Mouse (Mus musculus): ENCODE measurements at regions not wholly inside any gene's neighbourhood (a gene's known extent, or its start where the extent isn't known, plus 50 kb on each side); places are given as distances from the start of the nearest gene placed in this dataset.

DNA sequence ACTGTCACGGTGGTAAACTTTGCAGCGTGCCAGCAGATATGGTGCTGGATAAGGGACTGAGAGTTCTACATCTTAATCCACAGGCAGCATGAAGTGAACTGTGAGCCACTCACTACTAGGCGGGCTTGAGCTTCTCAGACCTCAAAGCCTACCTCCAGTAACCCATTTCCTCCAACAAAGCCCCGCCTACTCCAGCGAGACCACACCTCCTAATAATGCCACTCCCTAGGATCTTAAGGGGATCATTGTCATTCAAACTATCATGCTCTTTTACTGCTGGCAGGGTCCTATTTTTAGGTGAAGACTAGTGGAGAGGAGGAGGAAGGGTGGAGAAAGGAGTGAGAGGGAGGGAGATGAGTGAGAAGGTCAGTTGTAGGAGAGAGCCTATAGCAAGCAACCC, 122.0 kb downstream of the Mycn start:
- in situ Hi-C loops (cut with MboI, MseI) = no loop called here

DNA sequence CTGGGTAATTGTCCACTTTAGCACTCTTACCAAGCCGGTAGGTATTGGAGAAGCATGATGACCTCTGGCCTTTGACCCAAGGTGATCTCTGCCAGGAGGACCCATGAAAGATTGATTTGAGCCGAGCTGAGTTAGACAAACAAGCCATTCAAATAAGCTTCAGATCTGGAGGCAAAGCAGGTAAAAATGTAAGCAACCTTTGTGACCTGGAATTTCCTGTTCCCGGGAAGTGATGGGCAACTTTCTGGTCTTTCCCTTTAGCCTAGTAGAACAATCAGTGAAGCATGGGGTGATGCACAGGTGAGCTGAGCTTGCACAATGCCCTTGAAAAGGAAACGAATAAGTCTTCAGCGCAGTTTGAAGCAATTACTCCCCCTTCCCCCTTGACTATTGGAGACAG, 127.0 kb downstream of the Mycn start:
- in situ Hi-C loops (cut with MboI, MseI) = no loop called here

DNA sequence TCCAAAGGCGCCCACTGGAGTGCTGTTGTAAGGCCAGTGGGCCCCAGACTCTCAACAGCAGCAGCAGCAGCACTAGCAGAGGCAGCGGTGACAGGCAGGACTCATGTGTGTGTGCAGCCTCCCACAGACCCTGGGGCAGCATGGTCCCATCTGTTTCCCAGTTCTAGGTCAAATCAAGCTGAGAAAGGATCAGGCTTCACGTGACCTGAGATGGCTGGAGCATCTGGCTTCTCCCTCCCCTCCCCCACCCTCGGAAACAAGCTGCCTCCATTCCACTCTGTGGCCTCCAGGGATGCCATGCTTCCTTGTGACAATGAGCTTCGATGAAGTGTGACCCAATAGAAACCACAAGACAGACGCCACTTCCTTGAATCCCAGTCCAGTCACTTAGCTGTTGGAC, 128.8 kb downstream of the Mycn start:
- in situ Hi-C loops (cut with MboI, MseI) = no loop called here

DNA sequence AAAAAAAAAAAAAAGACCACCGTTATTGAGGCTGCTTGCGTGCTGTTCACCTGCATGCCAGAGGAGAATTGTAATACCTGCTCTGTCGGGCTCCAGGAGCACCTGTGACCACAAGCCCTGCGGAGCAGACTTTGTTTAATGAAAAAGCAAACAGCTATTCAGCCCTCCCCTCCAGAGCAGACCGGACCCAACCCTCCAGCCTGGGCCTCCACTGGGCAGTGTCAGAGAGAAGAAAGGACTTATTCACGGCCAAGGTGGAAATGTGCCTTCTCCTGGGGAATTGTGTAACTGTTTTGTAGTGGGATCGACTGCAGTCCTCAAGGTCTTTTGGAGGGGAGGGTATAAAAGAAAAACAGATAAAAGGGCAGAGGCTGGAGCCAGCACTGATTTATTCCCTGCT, 130.8 kb downstream of the Mycn start:
- in situ Hi-C loops (cut with MboI, MseI) = no loop called here

DNA sequence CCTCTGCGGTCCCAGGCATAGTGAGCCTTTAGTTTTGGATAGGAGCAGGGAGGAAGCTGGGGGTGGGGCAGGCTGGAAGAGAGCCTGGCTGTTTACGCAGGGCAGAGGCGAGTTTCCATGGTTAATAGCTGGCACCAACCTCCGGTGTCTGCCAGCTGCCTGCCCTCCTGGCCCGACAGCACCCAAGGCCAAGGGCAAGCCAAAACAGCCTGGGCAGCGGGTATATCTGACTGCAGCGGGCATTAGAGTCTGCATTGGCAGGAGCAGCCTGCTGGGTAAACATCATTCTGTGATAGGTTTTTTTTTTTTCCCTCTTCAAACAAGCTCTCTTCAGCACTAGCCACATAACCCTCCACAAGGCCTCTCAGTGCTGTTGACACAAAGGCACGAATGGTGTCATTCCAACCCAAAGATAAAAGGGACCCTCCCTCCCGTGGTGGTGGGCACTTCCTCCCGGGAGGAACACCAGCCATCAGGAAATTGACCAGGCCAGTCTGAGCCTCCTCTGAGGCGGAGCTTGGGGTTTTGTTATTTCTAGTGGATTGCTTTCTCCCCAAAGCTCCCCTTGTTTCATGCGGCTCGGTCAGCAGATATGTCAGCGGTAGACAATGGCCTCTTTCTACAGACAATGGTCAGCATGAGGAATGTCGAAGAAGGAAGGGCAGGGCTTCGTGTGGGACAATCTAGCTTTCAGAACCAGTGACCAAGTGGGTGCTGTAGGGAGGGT, 131.4 kb downstream of the Mycn start:
- in situ Hi-C loops (cut with MboI, MseI) = no loop called here

DNA sequence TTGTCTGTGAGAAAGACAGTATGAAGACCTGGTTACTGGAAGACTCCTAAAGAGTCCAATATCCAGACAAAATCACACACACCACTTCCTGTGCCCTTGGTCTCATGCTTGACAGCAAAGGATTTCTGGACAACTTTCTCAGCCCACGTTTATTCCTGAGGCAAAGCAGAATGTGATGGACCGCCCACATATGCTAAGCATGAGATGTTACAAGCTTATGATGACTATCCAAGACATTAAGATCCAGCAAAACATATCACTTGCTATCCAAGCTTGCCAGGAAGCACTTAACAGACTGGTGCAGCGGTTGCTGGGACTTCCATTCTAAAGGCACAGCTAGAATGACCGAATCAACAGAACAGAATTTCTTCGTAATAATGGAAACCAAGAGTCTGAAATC, 133.6 kb downstream of the Mycn start:
- in situ Hi-C loops (cut with MboI, MseI) = no loop called here

DNA sequence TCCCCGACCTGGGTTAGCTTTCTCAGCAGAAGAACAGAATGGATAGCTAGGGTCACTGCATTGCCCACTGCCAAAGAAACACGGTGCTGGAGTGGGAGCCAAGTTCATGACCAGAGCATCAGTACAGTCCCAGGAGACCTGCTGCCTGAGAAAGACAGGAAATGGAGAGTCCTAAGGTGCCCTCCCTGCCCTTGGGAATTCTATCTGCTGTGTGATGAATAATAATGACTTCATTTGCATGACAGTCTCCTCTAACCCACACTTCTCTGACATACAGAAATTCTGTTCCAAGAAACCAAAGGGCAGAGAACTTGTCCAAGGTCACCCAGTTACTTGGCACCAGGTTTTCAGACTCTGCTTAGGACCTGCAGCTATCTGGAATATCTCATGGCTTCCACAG, 138.1 kb downstream of the Mycn start:
- in situ Hi-C loops (cut with MboI, MseI) = no loop called here

DNA sequence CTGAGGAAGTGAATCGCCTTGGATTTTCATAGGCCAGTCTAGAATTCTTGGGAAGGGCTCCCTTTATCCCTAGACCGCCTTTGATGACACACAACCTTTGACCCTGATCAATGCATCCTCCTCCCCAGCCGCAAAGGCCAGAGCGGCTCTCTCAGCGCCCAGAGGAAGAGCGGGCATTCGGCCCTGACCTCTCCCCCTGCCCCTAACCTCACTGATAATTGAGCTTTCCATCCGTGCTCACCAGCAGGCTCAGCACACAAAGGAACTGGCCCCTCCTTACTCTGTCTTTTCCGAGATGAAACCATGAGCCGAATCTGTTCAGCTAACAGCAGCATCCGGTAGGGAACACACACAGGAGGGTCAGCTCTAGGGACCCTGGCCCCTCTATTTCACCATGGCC, 139.3 kb downstream of the Mycn start:
- in situ Hi-C loops (cut with MboI, MseI) = no loop called here

DNA sequence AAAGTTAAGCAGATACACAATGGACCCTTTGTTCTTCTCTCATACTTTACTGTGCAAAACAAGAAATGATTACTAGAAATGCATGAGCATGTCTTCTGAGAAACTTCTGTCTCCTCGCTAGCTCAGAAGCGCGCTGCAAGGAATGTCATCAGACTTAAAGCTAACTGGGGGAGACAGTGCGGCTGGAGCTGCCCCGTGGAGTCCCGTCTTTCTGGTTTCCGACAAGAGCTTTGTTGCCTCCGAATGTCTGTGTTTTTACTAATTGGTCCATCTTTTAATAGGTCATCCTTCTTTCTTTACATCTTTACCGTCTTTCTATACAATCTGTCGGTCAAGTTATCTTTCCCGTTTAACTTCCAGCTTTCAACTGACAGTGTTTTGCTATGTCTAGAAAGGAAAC, 140.0 kb downstream of the Mycn start:
- in situ Hi-C loops (cut with MboI, MseI) = no loop called here

DNA sequence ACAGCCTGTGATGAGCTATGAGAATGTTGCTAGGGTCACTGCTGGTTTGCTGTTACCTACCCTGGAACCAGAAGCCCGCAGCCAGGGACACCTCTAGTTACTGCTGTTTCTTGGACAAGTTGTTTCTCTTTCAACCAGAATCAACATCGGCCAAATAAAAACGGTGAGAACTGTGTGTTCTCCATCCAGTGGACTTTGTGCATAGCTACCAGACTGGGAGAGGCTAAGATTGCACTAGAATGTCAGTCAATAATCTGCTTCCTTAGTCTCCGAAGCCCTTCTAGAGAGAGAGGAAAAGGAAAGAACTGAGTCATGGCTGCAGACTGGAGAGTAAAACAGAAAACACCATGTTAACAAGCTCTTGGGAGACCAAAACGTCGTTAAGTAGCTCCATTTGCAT, 141.6 kb downstream of the Mycn start:
- in situ Hi-C loops (cut with MboI, MseI) = no loop called here

DNA sequence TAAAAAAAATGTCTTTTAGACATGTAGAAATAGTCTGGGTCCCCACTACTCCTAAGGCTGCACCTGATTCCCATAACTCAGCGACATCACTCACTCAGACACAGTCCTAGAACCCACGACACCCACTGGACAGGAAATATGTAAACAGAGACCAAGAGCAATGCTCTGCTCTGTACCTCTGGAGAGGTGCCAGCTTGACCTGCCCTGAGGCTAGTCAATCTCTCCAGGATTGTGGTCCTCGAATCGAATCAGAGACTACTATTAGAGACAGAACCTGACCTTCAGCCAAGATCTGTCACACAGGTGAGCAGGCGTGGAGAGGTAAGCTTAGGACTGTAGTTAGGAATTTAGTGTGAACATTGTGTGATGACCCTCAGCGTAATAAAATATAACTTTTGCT, 152.7 kb downstream of the Mycn start:
- in situ Hi-C loops (cut with MboI, MseI) = no loop called here

DNA sequence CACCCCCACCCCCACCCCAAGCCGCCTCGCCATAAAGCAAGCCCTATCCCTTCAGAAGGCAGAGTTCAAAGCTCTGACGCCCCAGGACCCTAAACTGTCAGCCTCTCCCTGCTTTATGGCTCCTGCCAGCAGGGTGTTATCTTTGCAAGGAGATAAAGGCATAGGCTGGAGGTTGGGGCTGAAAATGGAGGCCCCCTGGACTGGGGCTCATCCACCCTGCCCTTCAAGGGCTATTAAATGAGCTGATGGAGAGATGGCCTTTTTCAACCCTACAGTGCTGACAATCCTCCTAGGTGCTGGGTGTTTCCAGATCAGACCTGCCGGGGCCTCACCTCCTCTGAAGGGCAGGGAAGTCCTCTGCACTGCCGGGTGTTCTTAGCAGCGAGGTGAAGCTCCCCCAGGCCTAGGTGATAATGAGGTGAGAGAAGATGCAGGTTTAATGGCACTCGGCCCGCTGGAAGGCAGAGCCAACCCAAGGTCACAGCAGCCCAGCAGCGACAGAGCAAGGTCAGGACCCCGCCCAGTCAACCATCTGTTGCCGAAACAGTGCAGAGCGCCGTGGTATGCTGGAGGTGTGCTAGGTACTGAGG, 153.4 kb downstream of the Mycn start:
- in situ Hi-C loops (cut with MboI, MseI) = no loop called here

DNA sequence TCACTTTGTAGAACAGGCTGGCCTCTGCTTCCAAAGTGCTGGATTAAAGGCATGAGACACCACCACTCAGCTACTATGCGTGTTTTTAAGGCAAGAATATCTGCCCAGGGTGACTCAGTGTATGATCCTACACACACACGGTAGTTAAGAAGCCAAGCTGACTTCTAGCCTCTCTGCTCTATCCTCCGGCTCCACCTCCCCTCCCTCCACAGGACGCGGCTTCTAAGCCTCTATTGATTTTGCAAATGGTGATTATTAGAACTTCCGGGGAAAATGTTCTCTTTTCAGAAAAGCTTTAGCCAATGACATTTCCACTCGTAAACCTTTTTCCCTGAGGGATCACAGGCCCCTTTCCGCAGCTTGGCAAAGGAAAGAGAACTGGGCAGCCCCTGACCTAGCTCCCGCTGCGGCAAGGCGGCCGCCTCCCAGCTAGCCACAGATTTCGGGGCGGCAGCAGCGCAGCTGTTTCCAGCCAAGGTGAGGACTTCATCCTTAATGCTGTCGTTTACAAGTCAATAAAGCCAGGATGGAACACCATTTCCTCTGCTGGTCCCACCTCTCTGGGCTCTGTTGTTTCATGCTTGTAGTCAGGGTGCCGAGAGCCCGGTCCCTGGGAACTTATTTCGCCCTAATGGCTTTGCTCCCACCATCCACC, 154.0 kb downstream of the Mycn start:
- in situ Hi-C loops (cut with MboI, MseI) = no loop called here

DNA sequence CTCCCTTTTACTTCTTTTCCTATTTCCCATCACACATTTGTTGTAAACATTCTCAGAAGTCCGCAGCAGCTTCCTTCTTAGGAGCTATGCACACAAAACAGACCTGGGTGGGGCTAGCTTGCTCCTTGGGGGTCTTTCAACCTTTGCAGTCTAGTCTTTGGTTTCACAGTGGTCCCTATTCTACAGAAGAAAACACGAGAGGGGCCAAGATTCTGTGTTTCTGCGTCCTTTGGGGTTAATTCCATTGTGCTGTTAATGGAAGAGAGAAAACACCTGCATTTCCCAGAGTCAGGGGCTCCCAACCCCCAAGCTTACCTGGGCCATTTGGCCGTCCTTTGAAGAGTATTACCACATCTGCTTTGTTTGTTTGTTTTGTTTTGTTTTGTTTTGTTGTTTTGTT, 154.6 kb downstream of the Mycn start:
- in situ Hi-C loops (cut with MboI, MseI) = no loop called here

DNA sequence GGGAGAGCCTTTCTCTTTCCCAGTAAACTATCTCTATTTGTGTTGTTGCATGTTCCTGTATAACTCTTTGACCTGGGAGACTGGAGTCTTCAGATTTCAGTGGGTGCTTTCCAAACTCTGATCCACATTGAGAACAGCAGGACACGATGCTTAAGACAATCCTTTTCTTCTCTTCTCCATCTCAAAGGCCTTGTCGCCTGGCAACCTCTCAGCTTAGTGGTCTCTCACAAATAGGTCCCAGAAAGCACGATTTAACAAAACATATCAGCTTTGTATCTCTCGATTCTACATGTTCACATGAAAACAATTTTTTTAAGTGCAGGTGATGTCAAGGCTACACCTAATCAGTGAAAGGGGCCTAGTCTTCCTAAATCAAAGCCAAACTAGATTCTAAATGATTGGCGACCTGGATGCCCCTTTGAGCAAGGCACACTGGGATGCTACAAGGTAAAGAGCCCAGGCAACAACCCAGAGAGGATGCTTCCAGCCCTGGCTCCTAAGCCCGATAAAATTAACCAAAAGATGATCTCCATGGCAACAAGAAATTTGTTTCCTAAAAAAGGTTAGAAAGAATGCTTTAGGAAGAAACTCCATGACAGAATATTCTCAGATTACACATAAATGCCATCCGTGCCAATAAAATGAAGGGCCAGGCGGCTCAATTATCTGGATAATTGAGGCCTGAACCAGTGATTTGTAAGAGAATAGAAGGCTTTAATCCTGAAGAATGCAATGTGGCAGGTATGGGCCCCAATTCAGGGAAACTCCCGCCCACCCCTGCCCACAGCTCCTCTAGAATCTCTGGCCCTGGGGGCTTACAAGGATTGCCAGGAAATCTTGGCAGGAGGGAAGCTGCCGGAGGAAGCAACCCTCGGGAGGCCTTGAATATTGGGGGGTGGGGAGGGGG, 157.8 kb downstream of the Mycn start:
- in situ Hi-C loops (cut with MboI, MseI) = no loop called here

DNA sequence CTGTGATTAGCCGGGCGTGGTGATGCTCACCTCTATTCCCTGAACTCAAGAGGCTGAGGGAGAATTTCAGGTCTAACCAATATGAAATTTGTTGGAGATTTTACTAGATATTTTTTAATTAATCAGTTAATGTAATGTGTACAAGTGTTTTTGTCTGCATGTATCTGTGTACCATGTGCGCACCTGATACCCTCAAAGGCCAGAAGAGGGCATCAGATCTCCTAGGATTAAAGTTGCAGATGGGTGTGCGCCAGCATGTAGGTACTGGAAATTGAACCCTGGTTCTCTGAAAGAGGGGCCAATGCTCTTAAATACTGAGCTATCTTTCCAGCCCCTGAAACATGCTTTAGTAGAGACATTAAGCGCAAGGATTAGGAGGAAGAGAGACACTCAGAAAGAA, 160.2 kb downstream of the Mycn start:
- in situ Hi-C loops (cut with MboI, MseI) = no loop called here

DNA sequence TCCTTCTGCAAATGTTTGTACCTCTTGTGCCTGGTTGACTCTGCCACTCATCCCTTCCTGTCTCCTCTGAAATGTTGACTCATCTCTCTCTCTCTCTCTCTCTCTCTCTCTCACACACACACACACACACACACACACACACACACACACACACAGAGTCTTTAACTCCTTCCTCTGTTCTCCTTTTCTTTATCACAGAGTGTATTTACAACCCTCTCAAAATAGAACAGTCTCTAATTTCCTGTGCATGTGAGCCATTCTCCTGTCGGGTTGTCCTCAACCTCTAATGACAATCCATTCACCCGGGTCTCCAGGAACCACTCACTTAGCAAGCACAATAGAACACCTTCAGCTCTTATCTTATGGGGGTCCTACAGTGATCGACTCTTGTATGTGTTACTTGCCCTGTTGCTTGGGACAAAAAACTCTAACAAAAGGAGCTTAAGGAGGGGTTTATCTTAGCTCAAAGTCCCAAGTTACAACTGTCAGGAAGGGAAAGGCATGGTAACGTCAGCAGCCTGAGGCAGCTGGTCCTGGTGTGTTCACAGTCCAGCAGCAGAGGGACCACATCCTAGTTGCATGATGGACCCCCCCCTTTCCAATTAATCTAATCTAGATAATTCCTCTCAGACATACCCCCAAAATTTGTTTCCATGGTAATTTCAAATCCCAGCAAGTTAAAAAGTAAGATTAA, 163.0 kb downstream of the Mycn start:
- in situ Hi-C loops (cut with MboI, MseI) = no loop called here

DNA sequence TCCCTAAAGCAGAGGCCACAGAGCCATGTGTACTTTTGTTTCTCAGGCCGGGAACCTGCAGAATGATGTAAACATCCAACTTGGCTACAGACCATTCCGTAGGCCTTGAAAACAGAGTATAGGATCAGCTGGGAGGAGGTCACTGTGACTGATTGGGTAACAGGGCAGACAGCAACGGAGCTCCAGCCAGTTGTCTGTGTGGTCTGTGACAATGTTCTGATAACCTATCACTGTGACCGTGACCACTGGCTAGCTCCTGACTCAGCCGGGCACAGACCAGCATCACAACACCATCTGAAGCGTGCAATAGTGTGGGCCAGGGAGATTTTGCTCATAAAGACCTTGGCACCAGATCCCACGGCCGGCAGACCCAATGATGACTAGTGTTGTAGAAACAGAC, 164.3 kb downstream of the Mycn start:
- in situ Hi-C loops (cut with MboI, MseI) = no loop called here

DNA sequence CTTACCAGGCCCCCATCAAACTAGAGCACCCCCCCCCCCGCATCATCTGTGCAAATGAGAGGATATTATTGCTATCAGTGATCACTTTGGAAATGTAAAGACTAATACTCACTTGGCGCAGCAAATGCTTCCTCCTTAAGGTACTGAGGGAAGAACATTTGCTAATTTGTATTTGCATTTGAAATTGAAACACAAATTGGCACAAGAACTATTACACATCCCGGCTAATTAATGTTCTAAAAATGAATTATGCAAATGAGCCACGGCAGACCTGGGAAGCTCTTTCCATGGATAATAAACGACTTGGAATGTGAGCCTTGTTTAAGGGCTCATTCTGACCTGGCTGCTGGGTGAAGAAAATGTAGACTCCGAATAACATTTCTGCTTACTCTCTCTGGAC, 164.9 kb downstream of the Mycn start:
- in situ Hi-C loops (cut with MboI, MseI) = no loop called here

DNA sequence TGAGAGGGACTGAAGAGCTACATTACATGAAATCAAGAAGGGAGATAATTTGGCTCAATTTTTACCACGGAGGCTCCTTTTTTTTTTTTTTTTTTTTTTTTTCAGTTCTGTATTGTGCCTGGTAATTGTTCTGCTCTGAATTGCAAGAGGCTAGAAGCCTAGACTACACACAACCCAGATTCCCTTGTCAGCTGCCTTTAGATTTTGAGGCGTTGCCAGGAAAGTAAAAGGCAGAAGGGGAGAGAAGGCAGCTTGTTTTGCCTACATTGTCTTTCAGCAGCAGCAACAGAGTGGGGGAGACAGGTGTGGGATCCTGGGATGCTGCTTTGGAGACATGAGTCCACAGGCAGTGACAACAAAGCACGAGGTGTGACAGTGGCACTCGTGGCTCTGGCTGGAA, 170.7 kb downstream of the Mycn start:
- in situ Hi-C loops (cut with MboI, MseI) = no loop called here

DNA sequence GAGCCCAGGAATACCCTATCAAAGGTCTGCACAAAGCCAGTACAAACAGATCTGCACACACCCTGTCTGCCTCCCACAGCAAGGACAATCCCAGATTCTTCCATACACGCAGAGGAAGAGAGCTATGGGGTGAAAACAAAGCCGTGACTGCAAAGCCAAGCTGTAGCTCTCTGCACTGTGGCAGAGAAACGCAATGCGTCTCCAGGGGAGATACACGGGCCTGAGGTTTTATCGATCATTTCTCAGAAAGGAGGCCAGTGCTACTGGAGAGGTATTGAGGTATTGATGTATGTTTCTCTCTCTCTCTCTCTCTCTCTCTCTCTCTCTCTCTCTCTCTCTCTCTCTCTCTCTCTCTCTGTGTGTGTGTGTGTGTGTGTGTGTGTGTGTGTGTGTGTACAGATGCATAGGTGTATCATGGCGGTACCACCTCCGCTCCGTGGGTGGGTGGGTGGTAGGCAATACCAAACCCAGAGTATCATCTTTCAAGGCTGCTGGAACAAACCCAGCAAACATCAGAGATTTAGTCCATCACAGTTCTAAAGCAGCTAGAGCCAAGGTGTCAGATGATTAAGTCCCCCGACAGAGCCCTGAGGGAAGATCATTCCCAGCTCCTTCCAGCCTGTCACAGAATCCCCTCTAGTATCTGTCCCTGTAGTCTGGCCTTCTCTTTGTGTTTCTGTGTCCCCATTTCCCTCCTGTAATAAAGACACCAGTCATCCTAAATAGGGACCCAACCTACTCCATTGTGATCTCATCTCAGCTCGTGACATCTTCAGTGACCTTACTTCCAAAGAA, 175.0 kb downstream of the Mycn start:
- in situ Hi-C loops (cut with MboI, MseI) = no loop called here
